Mouse (Mus musculus) megakaryocyte progenitor cell, adult 5-6 weeks (primary cell): Measurements from ENCODE around the gene Idh3a. TPM values are rescaled to one million over a fixed set of nuclear protein-coding genes. Genes with fewer than 3 reads are reported as not detected.
"Not testable (repeated sequence)": the region's sequence is repeated elsewhere in the genome, so short reads cannot be mapped to it uniquely, and the experiment has no call there.

Experiments used
- ATAC-seq: replicated peaks from 2 replicates; pipeline ENCODE4 v1.8.0; 2016; ENCODE audit warnings: mild to moderate bottlenecking, moderate TSS enrichment, inconsistent platforms; ENCODE audit not compliant: poor library complexity
- total RNA-seq, 2 experiments: library from RNA; stranded (forward) in 1 of 2; stranded (reverse) in 1 of 2; fragments of 157-497, 149-512 nt in 1 of 2; fragments of 200-1000 nt in 1 of 2; gene quantifications; 2 replicates each; pipeline versions ENCODE4 v1.2.3 to v1.2.4; 2015 to 2017

Idh3a gene
- total RNA-seq (2015), result 126 and 142 TPM in 2 replicates
- 74.5 and 85.5 TPM in 2 replicates for total RNA-seq (2017)

DNA sequence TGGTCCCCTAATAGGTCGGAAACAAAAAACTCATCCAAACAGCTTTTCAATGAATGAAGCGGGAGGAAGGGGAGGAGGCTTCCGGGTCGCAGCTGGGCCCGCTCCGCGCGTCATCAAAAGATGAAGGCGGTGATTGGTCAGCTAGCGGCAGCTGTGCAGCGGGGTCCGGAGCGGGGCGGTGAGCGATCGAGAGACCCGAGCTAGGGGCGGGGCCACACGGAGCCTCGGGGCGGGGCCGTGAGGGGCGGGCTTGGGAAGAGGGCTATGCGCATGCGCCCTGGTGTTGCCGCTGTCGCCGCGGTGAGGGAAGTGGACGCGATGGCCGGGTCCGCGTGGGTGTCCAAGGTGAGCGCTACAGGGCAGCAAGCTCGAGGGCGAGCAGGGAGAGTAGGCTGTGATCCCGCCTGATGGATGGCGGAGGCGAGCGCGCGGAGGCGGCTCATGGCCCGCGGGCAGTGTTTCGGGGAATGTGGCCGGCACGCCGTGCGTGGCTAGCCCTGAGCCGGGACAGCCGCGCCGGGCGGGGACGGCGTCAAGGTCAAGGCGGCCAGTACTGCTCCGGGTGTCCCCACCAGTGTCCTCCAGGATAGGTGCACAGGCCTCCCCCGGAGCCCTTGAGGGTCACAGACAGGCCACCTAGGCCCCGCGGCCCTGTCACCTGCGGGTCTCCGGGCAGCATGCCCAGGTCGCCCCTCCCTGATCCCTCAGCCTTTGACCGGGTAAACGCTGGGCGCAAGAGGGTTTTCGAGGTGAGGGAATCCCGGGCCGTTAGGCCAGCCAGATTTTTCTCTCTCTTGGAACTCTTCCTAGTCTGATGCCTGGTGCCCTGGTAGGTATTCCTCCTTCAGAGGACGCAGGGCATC is at the start of gene Idh3a:
Gene Idh3a (plus strand): TSS at position 136 of the 863 bp plus-strand sequence.
- peak; percentile 94 for ATAC-seq

DNA sequence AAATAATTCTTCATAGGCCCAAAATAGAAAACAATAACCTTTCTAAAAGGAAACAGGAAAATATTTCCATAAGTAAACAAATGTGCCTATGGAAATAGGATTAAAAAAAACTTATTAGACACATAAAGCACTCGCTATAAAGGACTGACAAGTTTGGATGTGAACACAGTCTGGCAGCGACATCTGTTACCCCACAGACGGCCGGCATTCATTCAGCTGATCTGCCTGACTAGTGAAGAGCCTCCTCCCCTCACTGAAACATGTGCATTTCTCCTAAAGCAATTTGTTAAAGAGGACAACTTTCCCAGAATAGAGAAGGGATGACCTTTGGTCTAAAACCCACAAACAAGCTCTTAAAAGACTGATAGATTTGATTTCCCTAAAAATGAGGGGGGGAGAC is 49.1 kb upstream of the Idh3a start:
- no peak for ATAC-seq

DNA sequence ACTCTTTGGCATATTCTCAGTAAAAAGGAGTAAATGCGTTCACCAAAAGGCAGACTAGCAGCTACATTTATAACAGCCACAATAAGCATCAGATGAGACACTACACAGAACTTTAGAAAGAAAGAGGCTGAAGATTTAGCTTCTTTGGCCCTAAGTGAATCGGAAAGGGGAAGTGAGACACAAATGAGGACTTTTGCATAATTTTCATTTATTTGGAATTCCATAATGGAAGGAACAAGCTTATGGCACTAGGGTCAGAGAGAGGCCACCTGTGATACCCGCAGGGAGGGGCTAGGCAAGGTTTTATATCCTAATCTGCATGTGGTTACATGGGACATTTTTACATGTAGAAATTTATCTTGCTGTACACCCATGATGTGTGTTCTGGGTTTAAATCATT is 48.7 kb upstream of the Idh3a start:
- ATAC-seq, result no peak

DNA sequence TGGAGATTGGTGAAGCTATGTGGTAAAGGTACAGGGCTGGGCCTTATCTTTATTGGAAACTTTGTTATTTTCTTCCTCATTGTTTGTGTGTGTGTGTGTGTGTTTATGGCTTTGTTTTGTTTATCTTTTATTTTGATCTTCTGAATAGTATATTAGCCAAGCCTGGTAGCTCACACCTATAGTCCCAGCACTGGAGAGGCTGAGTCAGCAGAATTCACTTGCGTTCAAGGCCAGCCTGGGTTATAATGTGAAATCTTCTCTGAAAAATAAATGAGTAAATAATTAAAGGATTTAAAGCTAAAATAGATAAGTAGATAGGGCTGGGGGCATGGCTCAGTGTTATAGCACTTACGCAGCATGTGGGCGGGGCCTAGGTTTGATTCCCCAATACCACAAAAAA is 47.9 kb upstream of the Idh3a start:
- no peak for ATAC-seq

DNA sequence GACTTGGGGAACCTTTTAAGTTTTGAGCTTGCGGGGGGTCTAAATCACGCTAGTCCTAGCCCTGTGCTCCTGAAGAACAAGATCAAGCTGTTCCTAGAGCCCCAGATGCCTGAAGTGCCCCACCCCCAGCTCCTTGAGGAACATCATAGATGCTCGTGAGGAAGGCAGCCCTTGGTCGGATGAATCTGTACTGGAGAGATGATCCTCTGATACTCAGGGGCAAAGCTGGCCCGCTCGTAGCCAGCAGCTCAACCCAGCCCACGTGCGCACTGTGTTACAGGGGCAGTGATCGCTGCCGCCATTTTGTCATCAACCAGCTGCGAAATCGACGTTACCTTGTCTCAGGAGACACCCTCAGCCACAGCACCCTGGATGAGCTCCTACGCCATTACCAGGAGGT is 47.5 kb upstream of the Idh3a start, which contains the start of gene Sh2d7:
Gene Sh2d7 (plus strand): TSS at position 301 of the 400 bp plus-strand sequence.
- ATAC-seq, result no peak

DNA sequence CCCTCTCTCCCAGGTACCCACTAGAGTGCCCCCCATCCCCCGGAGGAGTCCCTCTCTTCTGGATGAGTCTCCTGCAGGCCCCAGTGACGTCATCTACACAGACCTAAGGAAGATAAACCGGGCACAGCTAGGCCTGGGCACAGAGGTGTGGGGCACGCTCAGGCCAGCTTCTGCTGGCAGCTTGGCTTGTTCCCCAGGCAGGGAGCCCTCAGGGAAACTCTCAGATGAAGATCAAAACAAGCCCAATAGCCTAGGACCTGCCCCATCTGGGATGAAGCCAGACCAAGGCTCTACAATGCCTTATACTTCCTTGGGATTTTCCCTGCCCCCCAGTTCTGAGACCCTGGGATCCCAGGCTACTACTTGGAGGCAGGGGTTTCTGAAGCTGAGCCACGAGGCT is 45.3 kb upstream of the Idh3a start:
- no peak for ATAC-seq

DNA sequence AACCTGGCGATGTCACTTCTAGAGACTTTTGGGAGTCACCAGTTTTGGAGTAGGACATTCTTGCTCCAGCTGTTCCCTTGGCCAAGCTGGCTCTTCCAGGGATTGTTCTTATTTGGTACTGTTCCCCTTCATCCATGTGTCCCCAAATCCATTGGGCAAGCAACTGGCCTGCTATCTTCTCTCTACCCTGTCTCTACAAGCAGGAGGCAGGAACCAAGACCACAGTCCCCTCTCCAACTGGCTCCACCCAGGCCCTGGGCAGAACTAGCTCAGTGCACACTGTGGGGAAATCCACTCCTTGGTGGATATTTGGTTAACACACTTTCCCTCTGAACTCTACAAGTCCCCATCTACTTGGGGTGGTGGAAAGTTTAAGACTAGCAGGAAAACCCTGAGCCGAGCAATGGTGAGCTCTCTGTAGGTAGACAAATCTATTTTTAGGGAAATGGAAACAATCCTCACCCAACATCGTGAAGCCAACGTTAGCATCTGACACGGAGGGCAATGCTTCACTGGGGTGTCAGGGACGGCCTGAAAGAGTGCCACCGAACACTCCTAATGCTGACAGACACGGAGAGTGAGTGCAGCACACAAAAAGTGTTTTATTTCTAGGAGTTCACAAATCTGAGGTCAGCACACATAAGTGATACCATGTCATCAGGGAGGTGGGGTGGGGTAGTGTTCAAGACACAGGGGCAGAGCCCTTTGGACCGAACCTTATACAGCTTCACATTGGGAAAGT is 41.8 kb upstream of the Idh3a start:
- ATAC-seq, result no peak

DNA sequence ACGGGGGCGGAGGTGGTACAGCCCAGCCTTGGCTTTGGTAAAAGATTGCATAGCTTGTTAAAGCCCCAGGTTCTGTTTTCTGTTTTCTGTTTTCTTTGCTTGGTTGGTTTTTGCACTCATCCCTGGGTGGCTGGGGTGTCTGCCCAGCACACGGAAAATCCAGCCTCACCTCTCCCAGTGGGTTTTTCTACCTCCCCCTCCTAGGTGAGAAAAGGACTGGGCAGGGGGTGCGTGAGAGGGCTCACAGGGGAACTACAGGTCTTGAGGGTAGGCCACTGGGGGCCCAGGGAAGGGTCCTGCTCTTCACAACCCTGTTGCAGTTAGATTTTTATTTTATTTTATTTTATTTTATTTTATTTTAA is 41.2 kb upstream of the Idh3a start:
- ATAC-seq, result no peak

DNA sequence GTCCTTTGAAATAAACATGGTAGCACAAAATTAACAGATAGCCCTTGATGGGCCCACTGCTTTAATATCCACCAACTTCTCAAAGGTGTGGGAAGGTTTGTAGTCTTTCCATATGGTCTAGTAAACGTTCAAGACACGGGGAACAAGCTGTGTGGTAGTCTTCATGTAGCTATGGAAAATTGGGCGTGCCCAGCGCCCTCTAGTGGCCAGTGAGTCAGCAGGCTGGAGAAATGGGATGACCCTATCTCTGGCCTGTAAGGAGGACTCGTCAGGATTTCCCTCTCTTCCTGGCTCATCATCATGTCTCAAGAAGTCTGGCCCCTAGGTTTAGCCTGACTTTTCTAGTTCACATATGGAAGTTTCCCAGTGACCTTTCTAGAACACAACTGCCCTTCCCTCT is 38.6 kb upstream of the Idh3a start:
- peak; percentile 80 for ATAC-seq

DNA sequence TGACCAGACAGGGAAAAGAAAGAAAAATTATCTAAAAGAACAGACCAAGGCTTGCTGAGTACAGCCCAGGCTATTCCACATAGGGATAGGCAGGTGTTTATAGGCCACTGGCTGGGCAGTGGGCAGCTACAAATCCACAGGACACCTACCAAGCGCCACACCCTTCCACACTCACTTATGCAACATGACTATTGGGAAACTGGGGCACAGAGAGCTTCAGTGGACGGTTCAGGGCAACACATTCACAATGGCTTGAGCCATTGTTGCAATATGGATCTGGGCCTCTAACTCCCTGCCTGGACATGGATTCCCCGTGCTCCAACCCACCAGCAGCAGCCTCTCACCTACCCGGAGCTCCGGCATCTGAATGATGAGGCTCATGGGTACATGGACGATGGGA is 36.7 kb upstream of the Idh3a start:
- ATAC-seq, result no peak

DNA sequence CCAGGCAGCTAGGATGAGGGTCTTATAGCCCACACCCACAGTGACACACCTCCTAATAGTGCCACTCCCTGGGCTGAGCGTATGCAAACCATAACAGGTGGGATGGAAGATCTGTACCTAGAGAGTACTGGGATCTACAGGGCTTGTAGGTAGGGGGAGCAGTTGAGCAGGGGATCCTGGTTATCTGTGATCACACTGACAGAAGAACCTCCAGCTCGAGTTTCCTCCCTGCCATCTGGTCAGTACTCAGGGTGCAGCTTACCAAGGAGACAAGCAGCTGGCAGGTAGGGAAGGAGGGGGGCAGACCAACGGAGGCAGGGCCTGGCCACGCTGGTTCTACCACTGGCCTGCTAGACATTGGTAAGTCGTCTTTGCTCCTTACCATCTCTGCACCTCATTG is 33.7 kb upstream of the Idh3a start:
- peak; percentile 82 for ATAC-seq

DNA sequence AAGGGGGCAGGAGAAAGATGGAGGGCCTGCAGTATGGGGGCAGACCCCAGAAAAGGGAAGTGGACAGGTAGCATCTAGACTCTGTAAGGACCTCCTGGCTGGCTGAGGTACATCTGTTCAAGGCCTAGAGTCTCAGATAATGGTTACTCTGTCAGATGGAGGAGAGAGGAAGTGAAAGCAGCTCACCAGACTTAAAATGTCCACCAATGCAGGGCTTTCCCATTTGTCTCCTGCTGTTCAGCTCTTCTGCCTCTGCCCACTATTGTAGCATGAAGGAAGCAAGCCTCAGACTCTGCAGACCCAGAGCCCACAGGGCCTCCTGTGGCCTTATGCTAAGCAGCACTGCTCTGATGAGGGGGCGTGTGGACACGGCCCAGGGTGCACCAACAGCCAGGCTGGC is 31.1 kb upstream of the Idh3a start:
- peak; percentile 45 for ATAC-seq

DNA sequence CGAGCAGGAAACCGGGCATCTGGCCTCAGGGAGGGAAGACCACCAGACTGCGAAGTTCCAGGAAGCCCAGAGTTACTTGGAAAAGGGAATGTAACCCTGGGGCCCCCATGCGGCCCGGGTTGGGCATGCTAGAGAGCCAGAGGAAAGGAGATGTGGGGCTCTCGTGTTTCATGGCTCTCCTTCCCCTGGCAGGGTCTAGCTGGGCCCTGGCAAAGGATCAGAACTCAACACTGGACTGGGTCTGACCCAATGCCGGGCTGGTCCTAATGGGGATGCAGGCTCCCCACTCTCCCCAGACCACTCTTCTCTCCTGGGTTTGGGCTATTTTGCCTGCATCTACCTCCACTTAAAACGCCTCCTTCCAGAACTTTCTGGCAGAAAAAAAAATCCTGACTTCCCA is 27.4 kb upstream of the Idh3a start:
- ATAC-seq, result no peak

DNA sequence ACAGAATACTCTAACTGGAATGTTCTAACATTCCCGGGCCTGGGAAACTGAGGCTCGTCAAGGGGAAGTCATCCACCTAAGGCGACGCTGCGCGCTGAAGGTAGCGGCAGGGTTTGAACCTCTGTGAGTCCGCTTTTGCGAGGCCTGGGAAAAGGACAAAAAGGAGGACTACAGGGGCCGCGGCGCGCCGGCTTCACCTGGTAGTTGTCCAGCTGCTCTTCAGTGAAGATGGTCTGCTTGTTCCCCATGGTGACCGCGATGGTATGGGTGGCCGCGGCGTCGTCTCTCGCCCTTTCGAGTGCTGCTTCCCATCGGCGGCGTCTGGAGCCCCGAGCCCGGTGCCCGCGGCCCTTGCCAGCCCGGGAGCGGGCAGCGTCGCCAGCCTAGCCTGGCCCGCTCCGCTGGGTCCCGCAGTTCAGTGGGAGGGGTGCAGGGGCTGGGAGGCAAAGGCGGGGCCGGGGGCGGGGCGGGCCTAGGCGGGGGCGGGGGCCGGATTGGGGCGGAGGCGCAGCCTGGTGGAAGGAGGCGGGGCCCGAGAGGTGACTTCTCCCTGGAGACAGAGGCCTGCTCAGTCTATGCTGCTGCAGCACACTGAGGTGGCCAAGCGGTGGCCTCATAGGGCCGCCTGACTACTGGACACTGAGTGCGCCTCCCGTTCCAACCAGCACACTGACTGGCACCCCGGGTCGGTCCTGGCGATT is 26.2 kb upstream of the Idh3a start, which contains the start of gene Cib2:
Gene Cib2 (minus strand): TSS at position 448 of the 701 bp plus-strand sequence.
- peak; percentile 97 for ATAC-seq

DNA sequence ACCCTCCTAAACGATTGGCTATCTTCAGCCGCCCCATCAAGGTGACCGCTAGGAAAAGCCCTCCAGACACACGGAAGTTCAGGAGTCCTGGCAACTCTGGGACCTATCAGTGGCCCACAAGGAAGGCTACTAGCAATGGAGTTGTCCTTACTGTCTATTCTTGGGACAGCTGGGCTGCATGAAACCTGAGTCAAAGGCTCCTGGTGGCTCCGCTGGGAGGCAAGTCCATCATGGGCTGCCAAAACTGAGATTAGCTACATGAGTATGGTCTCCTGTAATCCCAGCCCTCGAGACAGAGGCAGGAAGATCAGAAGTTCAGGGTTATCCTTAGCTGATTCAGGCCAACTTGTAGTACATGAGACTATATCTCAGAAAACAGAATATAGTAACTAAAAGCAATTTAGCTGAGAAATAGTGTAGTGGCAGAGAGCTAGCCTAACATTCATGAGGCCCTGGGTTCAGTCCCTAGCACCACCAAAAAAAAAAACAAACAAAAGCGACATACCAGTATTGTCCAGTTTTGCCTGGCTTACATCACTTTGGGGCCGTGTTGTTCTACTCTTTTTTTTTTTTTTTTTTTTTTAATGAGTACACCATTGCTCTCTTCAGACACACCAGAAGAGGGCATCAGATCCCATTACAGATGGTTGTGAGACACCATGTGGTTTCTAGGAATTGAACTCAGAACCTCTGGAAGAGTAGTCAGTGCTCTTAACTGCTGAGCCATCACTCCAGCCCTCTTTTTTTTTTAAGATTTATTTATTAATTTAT is 25.1 kb upstream of the Idh3a start:
- ATAC-seq, result no peak

DNA sequence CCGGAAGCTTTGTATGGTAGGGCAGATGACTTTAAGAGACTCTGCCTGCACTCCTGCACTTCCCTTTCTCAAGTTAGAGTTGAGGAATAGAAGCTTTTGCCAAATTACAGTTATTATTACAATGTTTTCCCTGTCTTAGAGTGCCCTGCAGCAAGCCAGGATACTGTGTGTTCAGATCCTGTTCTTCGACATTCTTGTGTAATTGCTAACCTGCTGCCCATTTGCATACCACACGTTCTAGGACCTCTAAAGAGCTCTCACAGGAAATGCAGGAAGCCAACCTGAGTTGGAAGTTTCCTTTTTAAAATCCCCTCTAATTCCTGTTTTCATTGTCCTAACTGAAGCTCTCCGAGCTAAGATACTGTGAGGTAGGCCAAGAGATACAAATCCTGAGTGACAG is 19.2 kb upstream of the Idh3a start:
- peak; percentile 39 for ATAC-seq

DNA sequence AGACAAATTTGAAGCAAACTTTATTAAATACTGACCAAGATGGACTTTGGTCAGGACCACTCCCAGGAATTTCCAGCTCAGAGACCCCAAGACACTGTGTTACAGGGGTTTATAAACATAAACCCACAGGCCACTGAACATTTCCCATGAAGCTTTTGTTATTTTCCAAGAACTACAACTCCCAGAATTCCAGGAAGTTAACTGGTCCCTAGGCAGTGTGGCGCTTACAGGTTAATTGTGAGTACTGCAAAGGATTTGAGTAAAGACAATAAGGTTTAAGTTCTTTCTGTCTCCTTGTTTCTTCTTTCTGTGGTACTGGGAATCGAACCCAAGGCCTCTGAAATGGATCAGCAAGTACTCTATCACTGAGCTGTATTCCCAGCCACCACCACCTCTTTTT is 17.4 kb upstream of the Idh3a start:
- ATAC-seq, result no peak

DNA sequence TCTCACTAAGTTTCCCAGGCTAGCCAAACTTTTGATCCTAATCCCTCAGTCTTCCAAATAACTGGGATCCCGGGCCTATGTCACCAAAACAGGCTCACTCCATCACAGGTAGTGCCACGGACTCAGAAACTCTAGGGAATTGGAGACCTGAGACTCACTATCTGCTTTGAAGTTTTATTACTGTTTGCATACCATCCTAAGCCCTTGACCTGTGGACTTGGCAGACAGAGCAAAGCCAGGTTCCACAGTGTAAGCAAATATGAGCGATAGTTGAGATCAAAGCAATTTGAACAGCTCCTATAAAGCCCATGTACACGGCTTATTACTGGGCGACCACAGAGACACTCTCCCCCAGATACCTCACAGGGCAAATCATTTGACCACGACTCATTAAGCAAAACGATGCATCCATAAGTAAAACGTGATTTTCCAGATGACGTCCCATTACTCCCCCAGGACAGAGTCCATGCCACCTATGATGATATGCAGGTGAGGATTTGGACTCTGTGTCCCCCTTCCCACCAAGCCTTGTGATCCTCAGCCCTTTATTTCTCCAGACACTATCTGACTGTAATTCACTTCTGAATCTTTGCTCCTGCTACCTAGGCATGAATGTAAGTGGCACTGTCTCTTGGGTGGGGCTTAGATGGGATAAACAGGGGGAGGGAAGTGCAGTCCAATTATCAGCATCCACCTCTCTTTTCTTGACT is 14.8 kb upstream of the Idh3a start:
- no peak for ATAC-seq

DNA sequence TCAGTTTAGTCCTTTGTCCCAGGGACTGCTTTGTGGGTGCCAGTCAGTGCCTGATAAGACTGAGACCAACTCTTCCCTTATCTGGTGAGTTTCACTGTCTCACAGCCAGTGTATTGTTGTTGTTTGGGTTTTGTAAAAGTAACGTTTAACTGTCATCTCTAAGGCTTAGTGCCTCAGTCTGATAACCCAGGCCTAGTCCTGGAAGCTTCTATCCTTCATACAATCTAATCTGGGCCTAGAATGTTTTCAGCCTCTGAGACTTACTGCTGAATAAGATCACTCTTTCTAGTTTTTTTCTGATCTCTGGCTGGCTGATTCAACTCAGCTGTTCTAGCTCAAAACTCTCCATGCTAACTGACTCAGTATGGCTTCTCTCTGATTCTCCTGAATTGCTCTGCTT is 2.4 kb upstream of the Idh3a start:
- peak; percentile 63 for ATAC-seq

DNA sequence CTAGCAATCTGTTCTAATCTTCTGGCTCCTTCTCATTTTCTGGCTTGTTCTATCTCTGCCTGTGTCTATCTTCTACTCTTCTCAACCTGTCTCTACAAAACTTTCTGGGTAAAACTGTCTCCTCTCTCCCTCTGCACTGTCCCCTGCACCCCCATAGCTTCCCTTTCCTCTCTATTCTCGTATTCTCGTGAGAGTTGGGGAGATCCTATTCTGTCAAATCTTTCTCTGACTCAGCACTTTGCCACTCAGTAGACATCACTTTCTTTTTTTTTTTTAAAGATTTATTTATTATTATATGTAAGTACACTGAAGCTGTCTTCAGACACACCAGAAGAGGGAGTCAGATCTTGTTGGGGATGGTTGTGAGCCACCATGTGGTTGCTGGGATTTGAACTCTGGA is 2.0 kb upstream of the Idh3a start:
- ATAC-seq, result not testable (repeated sequence)
